Mouse (Mus musculus) liver, embryonic 11.5 days (tissue): ENCODE results near the gene Fxyd1. TPM values are rescaled to one million over a fixed set of nuclear protein-coding genes. Genes with fewer than 3 reads are reported as not detected.

Experiments used
- ATAC-seq: fragments of 200-750 bp; cut with Nextera tagmentation; replicated peaks from 2 replicates; pipeline ENCODE4 v1.8.0; 2017; ENCODE audit warnings: moderate number of reproducible peaks, mild to moderate bottlenecking, moderate TSS enrichment, moderate library complexity; ENCODE audit not compliant: low FRiP score
- DNase-seq: peaks from one replicate; pipeline ENCODE4 v3.0.0-alpha.2; 2017; ENCODE audit warnings: low spot score
- H3K27ac ChIP-seq: fragments of 300-500 bp; sonication (generic); 2 replicates; pipeline ENCODE4 v1.5.1; 2014; ENCODE audit warnings: mild to moderate bottlenecking, low read depth, low read length, control low read depth
- H3K27me3 ChIP-seq: fragments of 300-500 bp; sonication (generic); replicated peaks from 2 replicates; pipeline ENCODE4 v1.6.1; 2014; ENCODE audit warnings: low read length, mixed read lengths; ENCODE audit not compliant: control insufficient read depth, insufficient read depth
- H3K36me3 ChIP-seq: fragments of 300-500 bp; sonication (generic); 2 replicates; pipeline ENCODE4 v1.6.1; 2014; ENCODE audit warnings: mild to moderate bottlenecking, low read length, moderate library complexity, mixed read lengths; ENCODE audit not compliant: control insufficient read depth, insufficient read depth
- H3K4me1 ChIP-seq: fragments of 300-500 bp; sonication (generic); replicated peaks from 2 replicates; pipeline ENCODE4 v1.6.1; 2014; ENCODE audit warnings: low read length, mixed read lengths; ENCODE audit not compliant: control insufficient read depth, insufficient read depth
- H3K4me2 ChIP-seq: fragments of 300-500 bp; sonication (generic); 2 replicates; pipeline ENCODE4 v1.6.1; 2014; ENCODE audit warnings: mild to moderate bottlenecking, control low read depth, moderate library complexity
- H3K4me3 ChIP-seq: fragments of 300-500 bp; sonication (generic); 2 replicates; pipeline ENCODE4 v1.5.1; 2014; ENCODE audit warnings: low read depth, low read length, control low read depth
- H3K9ac ChIP-seq: fragments of 300-500 bp; sonication (generic); 2 replicates; pipeline ENCODE4 v1.6.1; 2014; ENCODE audit warnings: low read depth, low read length, control low read depth
- H3K9me3 ChIP-seq: fragments of 300-500 bp; sonication (generic); 2 replicates; pipeline ENCODE4 v1.6.1; 2016; ENCODE audit warnings: low read length, inconsistent platforms, mixed read lengths; ENCODE audit not compliant: control insufficient read depth
- WGBS: fragments of 180-500 bp; shearing (Covaris S2); extraction: QIAGEN DNeasy Blood & Tissue Kit; methylation state at CpG from one replicate; pipeline ENCODE4 v1.1.7; 2014; 5-methylcytosine and 5-hydroxymethylcytosine counted together
- polyA plus RNA-seq: library from polyadenylated mRNA; unstranded; fragments of >200 nt; fragmentation: Nextera tagmentation; extraction: Ambion mirVana; gene quantifications from 2 replicates; pipeline ENCODE4 v1.2.1, GENCODE M21; 2014

Gene Fxyd1
- 23.5 and 35.8 TPM in 2 replicates for polyA plus RNA-seq

- H3K4me3 ChIP-seq, result no peak within 1 kb of the TSS
- H3K9ac ChIP-seq, result no peak within 1 kb of the TSS
These were observed at the start of gene Fxyd1 for GRCm38 (mm10) chr7:31057071-31057470. Gene Fxyd1 (minus strand): TSS chr7:31057199.

GRCm38 (mm10) chr7:31106166-31106565, 49.2 kb upstream of the Fxyd1 start:
- Histone ChIP-seq H3K27ac (no peak overlapping the region), H3K9ac (no peak overlapping the region), H3K36me3 (no peaks in the 10 kb centered on the region; the same call in 1 of the 2 replicates), H3K9me3 (no peaks in the 10 kb centered on the region), H3K4me1 (peaks cover 6% of the 10 kb centered on the region), H3K27me3 (peaks cover 9% of the 10 kb centered on the region; the same call in 1 of the 2 replicates), H3K4me2 (no peak overlapping the region), H3K4me3 (no peak overlapping the region)
- ATAC-seq, result no peak
- DNase-seq, result no peak
- 46% methylated on average over 3 of the region's 3 CpGs for WGBS

More at GRCm38 (mm10) chr7:31057071-31057470, at the start of gene Fxyd1:
- peaks cover 26% of the 10 kb centered on the region for H3K27me3 ChIP-seq
- peak within 1 kb of the TSS; percentile 32 for H3K27ac ChIP-seq
- no peak within 1 kb of the TSS for H3K4me2 ChIP-seq
- 53% methylated on average over 2 of the region's 2 CpGs for WGBS
- no peak for ATAC-seq
- no peaks in the 10 kb centered on the region for H3K9me3 ChIP-seq
- H3K36me3 ChIP-seq, result no peaks in the 10 kb centered on the region
- H3K4me1 ChIP-seq, result peaks cover 11% of the 10 kb centered on the region
- no peak for DNase-seq

- no peak overlapping the region for H3K9ac ChIP-seq
- H3K4me2 ChIP-seq, result no peak overlapping the region
- H3K27ac ChIP-seq, result no peak overlapping the region
- H3K36me3 ChIP-seq, result no peaks in the 10 kb centered on the region; the same call in 1 of the 2 replicates
- ATAC-seq (no peak), DNase-seq (no peak)
- WGBS, result 45% methylated on average over 15 of the region's 15 CpGs
- H3K27me3 ChIP-seq, result peaks cover 9% of the 10 kb centered on the region; the same call in 1 of the 2 replicates
- H3K9me3 ChIP-seq, result no peaks in the 10 kb centered on the region
- H3K4me3 ChIP-seq, result no peak overlapping the region
- H3K4me1 ChIP-seq, result peaks cover 5% of the 10 kb centered on the region; the same call in 1 of the 2 replicates
These were observed 48.2 kb upstream of the Fxyd1 start for GRCm38 (mm10) chr7:31105061-31105768.

- DNase-seq (no peak), ATAC-seq (no peak)
- Histone ChIP-seq H3K4me3 (no peak overlapping the region), H3K4me2 (no peak overlapping the region), H3K9me3 (no peaks in the 10 kb centered on the region), H3K27ac (no peak overlapping the region), H3K9ac (no peak overlapping the region), H3K27me3 (peaks cover 9% of the 10 kb centered on the region; the same call in 1 of the 2 replicates), H3K4me1 (no peaks in the 10 kb centered on the region), H3K36me3 (no peaks in the 10 kb centered on the region)
- WGBS, result 71% methylated on average over 14 of the region's 14 CpGs
These were observed 43.8 kb upstream of the Fxyd1 start for GRCm38 (mm10) chr7:31100786-31101185.

GRCm38 (mm10) chr7:31099612-31099982, 42.6 kb upstream of the Fxyd1 start:
- DNase-seq (no peak), ATAC-seq (no peak)
- H3K4me3 ChIP-seq, result no peak overlapping the region

GRCm38 (mm10) chr7:31098697-31099611, 42.0 kb upstream of the Fxyd1 start:
- WGBS, result 74% methylated on average over 22 of the region's 22 CpGs
- Histone ChIP-seq H3K4me2 (no peak overlapping the region), H3K9ac (no peak overlapping the region), H3K36me3 (no peaks in the 10 kb centered on the region), H3K27me3 (peaks cover 9% of the 10 kb centered on the region; the same call in 1 of the 2 replicates), H3K9me3 (no peaks in the 10 kb centered on the region), H3K27ac (no peak overlapping the region), H3K4me1 (no peaks in the 10 kb centered on the region), H3K4me3 (no peak overlapping the region)
- no peak for ATAC-seq
- no peak for DNase-seq

More at GRCm38 (mm10) chr7:31099612-31099982, 42.6 kb upstream of the Fxyd1 start:
- Histone ChIP-seq H3K4me2 (no peak overlapping the region), H3K4me1 (no peaks in the 10 kb centered on the region), H3K27me3 (peaks cover 9% of the 10 kb centered on the region; the same call in 1 of the 2 replicates), H3K36me3 (no peaks in the 10 kb centered on the region), H3K27ac (no peak overlapping the region), H3K9ac (no peak overlapping the region), H3K9me3 (no peaks in the 10 kb centered on the region)
- 74% methylated on average over 6 of the region's 6 CpGs for WGBS

- 42% methylated on average over 20 of the region's 20 CpGs for WGBS
- peak; percentile 89 for ATAC-seq
- DNase-seq, result peak; percentile 81
- Histone ChIP-seq H3K27ac (no peak overlapping the region), H3K4me2 (peak overlapping the region; percentile 52), H3K9me3 (no peaks in the 10 kb centered on the region), H3K27me3 (peaks cover 2% of the 10 kb centered on the region; the same call in 1 of the 2 replicates), H3K9ac (no peak overlapping the region), H3K4me1 (no peaks in the 10 kb centered on the region), H3K36me3 (no peaks in the 10 kb centered on the region), H3K4me3 (peak overlapping the region; percentile 28)
These were observed 40.7 kb upstream of the Fxyd1 start for GRCm38 (mm10) chr7:31097583-31098248.

GRCm38 (mm10) chr7:31096892-31097564, 40.0 kb upstream of the Fxyd1 start:
- WGBS, result 69% methylated on average over 9 of the region's 9 CpGs
- ATAC-seq, result no peak

More at GRCm38 (mm10) chr7:31096892-31097564, 40.0 kb upstream of the Fxyd1 start:
- H3K4me3 ChIP-seq, result no peak overlapping the region
- no peaks in the 10 kb centered on the region; the same call in 1 of the 2 replicates for H3K27me3 ChIP-seq
- no peak overlapping the region for H3K4me2 ChIP-seq
- no peak overlapping the region for H3K27ac ChIP-seq
- no peaks in the 10 kb centered on the region for H3K9me3 ChIP-seq
- H3K36me3 ChIP-seq, result no peaks in the 10 kb centered on the region
- H3K4me1 ChIP-seq, result no peaks in the 10 kb centered on the region
- no peak overlapping the region for H3K9ac ChIP-seq
- no peak for DNase-seq
